Mouse (Mus musculus) erythroid progenitor cell, adult 5-6 weeks (primary cell): ENCODE results near the gene Kif1a. TPM values are rescaled to one million over a fixed set of nuclear protein-coding genes. Genes with fewer than 3 reads are reported as not detected.

Source experiments
- ATAC-seq: replicated peaks from 2 replicates; pipeline ENCODE4 v1.8.0; 2016; ENCODE audit warnings: moderate number of reproducible peaks, mild to moderate bottlenecking, moderate TSS enrichment, inconsistent platforms; ENCODE audit not compliant: poor library complexity, low FRiP score, severe bottlenecking
- total RNA-seq, 2 experiments: library from RNA; stranded (forward) in 1 of 2; stranded (reverse) in 1 of 2; fragments of 150-400 nt in 1 of 2; fragments of 186-747, 209-891 nt in 1 of 2; gene quantifications; 2 replicates each; pipeline versions ENCODE4 v1.2.3 to v1.2.4; 2015 to 2017; ENCODE audit warnings: low replicate concordance in 2 of 2

Gene Kif1a
- total RNA-seq, 2 experiments from 2014 or later, result not detected

DNA sequence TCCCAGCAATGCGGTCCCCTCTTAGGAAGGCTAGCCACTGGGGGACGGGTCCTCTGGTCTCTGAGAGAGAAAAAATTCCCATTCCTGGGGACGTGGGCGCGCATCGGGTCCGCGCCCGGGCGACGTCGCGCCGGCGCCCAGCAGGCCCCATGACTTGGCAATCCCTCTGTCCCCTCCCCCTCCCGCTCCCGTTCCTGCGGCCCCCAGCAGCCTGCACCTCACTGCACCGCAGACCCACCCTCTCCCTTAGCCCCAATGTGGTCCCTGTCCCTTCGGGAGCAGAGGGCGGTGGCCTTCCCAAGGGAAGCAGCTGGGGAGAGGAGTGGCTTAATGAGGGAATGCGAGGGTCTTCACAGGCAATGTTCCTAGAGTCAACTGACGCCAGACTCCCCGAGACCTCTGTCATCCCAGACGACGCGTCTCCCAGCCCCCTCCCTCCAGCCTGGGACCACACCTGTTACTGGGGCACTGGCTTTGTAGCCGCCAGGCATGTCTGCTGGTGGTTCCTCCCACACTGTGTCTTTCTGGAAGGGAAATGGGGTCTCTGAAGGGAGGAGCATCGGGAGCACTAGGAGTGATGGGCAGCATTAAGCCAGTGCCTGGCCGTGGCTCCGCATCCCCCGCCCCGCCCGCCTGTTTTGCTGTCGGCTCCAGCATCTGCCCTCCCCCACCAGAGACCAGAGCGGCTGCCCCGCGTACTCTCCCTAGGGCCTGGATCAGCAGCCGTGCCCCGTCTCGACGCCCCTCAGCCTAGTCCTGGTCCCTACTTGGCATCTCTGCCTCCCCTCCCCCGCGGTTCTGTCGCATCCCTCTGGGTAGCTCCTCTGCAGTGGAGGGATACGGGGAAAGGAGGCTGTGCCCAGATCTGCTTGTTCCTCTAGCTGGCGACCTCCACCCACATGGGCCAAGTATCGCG is 917 bp downstream of the Kif1a start:
- no peak for ATAC-seq

- no peak for ATAC-seq
Measured at GRCm38 (mm10) chr1:93100243-93100575, 1.5 kb downstream of the Kif1a start.

DNA sequence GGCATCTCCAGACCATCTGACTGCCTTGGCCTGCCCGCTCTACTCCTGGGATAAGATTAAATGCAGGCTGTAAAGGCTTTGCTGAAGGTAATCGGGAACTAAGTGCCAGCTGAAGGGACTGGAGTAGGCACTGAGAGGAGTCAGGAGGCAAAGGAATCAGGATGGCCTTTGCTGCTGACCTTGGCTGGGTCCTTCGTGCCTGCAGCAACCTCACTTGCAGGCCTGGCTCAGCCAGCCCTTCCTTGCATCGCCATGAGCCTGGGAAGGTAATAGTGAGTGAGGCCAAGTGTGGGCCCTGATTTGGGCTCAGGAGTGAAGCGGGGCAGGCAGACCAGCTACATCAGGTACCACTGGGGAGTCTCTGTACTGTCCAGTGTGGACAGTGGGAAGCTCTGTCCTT is 2.8 kb downstream of the Kif1a start:
- no peak for ATAC-seq

GRCm38 (mm10) chr1:93092582-93092981 is 9.2 kb downstream of the Kif1a start:
- no peak for ATAC-seq

GRCm38 (mm10) chr1:93085136-93085535 is 16.6 kb downstream of the Kif1a start:
- ATAC-seq, result no peak

DNA sequence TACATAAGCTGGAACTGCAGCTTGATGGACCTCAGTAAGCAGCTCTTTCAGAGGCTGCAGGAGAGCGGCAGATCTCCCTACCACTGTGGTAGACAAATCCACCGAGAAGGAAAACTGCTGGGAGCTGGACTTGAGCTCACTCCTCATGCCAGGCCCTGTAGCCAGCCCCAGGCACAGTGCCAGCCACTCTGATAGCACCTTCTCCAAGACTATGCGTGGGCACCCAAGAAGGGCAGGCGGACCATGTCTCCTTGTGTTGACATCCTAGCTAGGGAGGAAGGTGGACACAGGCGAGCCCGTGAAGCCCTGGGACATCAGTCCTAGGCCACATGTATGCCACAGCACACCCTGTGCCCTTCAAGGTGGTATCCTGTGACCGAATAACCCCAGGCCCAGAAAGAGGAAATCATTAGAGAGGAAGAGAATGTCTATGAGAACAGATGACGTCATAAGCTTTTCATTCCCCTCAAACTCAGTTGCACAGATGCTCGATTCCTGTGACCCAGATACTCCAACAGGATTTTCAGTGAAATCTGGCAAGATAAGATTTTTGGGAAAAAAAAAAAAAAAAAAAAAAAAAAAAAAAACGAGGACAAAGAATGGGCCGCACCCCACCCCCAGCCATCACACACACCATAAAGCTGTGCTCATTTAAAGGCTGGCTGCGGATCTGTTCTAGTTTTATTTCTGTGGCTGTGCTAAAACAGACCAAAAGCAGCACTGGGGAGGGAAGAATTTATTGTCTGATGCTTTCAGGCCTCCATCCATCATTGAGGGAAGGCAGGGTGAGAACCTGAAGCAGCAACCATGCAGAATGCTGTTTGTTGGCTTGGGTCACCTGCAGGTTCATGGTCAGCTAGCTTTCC is 18.1 kb downstream of the Kif1a start:
- ATAC-seq, result no peak

GRCm38 (mm10) chr1:93082121-93082520 is 19.6 kb downstream of the Kif1a start:
- no peak for ATAC-seq

GRCm38 (mm10) chr1:93080930-93081589 is 20.7 kb downstream of the Kif1a start:
- ATAC-seq, result no peak

DNA sequence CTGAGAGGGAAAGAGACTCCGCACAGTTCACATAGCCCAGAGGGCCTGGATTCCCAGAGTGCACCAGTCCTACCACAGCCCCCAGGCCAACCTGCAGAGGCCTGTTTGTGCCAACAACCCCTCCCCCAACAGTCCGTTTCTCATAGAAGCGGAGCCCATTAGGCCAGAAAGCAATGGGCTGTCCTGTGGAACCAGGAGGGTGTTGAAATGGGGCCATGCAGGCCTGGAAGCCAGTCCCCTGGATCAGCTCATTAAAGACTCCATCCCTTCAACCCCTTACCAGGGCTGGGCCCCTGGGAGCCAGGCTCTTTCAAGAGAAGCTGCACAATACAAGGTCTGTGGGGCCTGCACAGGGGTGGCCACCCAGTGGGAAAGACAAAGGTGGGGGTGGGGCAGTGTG is 22.1 kb downstream of the Kif1a start:
- no peak for ATAC-seq

- ATAC-seq, result no peak
Measured at GRCm38 (mm10) chr1:93072279-93072865, 29.4 kb downstream of the Kif1a start.

GRCm38 (mm10) chr1:93071487-93071971 is 30.2 kb downstream of the Kif1a start:
- ATAC-seq, result no peak

GRCm38 (mm10) chr1:93070881-93071280 is 30.9 kb downstream of the Kif1a start:
- no peak for ATAC-seq

- ATAC-seq, result no peak
Measured at GRCm38 (mm10) chr1:93068553-93068952, 33.2 kb downstream of the Kif1a start.

DNA sequence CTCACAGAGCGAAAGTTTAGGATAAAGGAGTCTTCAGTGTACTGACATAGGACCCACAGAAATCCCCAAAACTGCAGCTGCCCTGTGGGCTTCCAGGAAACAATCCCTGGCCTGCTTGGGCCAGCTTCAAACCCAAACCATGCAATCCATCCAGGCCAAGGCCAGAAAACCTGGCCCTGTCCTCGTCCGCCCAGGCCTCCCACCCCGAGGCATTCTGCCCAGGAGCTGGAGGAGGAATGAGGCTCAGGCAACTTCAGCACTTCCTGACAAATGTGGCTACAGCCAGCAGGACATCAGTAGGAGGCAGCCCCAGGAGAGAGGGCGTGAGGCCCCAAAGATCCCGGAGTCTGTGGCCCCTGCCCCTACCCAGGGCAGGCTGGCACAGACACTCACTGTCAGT is 36.1 kb downstream of the Kif1a start:
- no peak for ATAC-seq

GRCm38 (mm10) chr1:93063694-93064093 is 38.1 kb downstream of the Kif1a start:
- ATAC-seq, result no peak

- ATAC-seq, result no peak
Measured at GRCm38 (mm10) chr1:93051124-93051833, 50.5 kb downstream of the Kif1a start.

GRCm38 (mm10) chr1:93050071-93050470 is 51.7 kb downstream of the Kif1a start:
- ATAC-seq, result no peak

GRCm38 (mm10) chr1:93046153-93046789 is 55.5 kb downstream of the Kif1a start:
- ATAC-seq, result no peak

DNA sequence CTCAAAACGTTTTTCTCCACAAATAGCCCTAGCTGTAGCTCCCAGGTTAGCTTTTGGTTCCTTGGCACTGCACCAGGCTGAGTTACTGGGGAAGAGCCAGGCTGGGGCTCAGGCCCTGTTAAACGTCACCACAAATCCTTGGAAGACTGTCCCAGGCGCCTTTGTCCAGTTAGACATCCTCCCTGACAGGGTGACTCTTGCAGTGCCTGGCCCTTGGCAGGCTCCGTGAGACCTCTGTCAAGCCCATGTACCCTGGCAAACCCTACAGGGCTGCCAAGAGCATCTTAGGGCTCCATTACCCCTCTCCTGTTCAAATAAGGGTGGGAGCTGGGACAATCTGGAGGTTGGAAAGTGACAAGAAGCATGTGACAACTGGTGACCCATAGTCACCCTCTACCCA is 65.8 kb downstream of the Kif1a start:
- ATAC-seq, result no peak
